Mouse (Mus musculus) neural tube, embryonic 15.5 days (tissue): Measurements from ENCODE around the gene Shtn1. TPM values are rescaled to one million over a fixed set of nuclear protein-coding genes. Genes with fewer than 3 reads are reported as not detected.

Source experiments
- ATAC-seq: fragments of 200-750 bp; cut with Nextera tagmentation; 2 replicates; pipeline ENCODE4 v1.8.0; 2017; ENCODE audit warnings: mild to moderate bottlenecking, moderate TSS enrichment, moderate library complexity; ENCODE audit not compliant: low FRiP score
- H3K27ac ChIP-seq: fragments of 300-500 bp; sonication (generic); replicated peaks from 2 replicates; pipeline ENCODE4 v1.5.1; 2015; ENCODE audit warnings: mild to moderate bottlenecking, inconsistent platforms
- H3K27me3 ChIP-seq: fragments of 300-500 bp; sonication (generic); replicated peaks from 2 replicates; pipeline ENCODE4 v1.6.1; 2015; ENCODE audit warnings: inconsistent platforms
- H3K36me3 ChIP-seq: fragments of 300-500 bp; sonication (generic); 2 replicates; pipeline ENCODE4 v1.6.1; 2015; ENCODE audit warnings: inconsistent platforms
- H3K4me1 ChIP-seq: fragments of 300-500 bp; sonication (generic); 2 replicates; pipeline ENCODE4 v1.6.1; 2015; ENCODE audit warnings: inconsistent platforms
- H3K4me2 ChIP-seq: fragments of 300-500 bp; sonication (generic); 2 replicates; pipeline ENCODE4 v1.6.1; 2015; ENCODE audit warnings: inconsistent platforms, mild to moderate bottlenecking, moderate library complexity
- H3K4me3 ChIP-seq: fragments of 300-500 bp; sonication (generic); replicated peaks from 2 replicates; pipeline ENCODE4 v1.5.1; 2015; ENCODE audit warnings: mild to moderate bottlenecking, inconsistent platforms
- H3K9ac ChIP-seq: fragments of 300-500 bp; sonication (generic); replicated peaks from 2 replicates; pipeline ENCODE4 v1.6.1; 2015; ENCODE audit warnings: mild to moderate bottlenecking, inconsistent platforms
- H3K9me3 ChIP-seq: fragments of 300-500 bp; sonication (generic); replicated peaks from 2 replicates; pipeline ENCODE4 v1.6.1; 2016; ENCODE audit warnings: inconsistent platforms
- WGBS: fragments of 180-500 bp; shearing (Covaris S2); methylation state at CpG from one replicate; pipeline ENCODE4 v1.1.7; 2015; ENCODE audit warnings: mixed read lengths; 5-methylcytosine and 5-hydroxymethylcytosine counted together
- polyA plus RNA-seq: library from polyadenylated mRNA; unstranded; fragments of >200 nt; fragmentation: Nextera tagmentation; extraction: Ambion mirVana; gene quantifications from 2 replicates; pipeline ENCODE4 v1.2.1, GENCODE M21; 2015

Shtn1 gene
- polyA plus RNA-seq, 1 experiment from 2014 or later, result 50.8 TPM

GRCm38 (mm10) chr19:59051622-59052021 lies 24.3 kb downstream of the Shtn1 start:
- Histone ChIP-seq H3K9ac (no peak overlapping the region), H3K4me3 (no peak overlapping the region), H3K4me2 (no peak overlapping the region), H3K4me1 (peaks cover 15% of the 10 kb centered on the region), H3K27me3 (no peaks in the 10 kb centered on the region), H3K27ac (no peak overlapping the region), H3K36me3 (no peaks in the 10 kb centered on the region), H3K9me3 (no peaks in the 10 kb centered on the region)
- 87% methylated on average over 9 of the region's 9 CpGs for WGBS
- no peak for ATAC-seq

DNA sequence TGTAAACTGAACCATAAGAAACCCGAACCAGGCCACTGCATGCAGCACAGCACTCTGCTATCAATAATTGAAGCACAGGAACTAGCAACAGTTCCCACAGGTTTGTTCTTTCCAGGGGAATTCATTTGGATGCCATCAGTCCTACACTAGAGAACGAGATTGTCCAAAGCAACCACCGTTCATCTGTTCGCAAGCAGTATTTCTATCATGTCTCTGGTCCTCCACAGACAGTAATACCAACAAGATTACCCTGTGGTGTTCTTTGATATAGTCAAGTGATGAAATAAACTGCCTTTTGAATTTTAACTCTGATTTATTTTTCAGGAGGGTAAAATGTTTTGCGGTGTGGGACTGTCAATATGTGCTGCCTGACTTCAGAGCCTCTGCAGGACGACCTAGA lies 27.0 kb downstream of the Shtn1 start:
- ATAC-seq, result no peak
- WGBS, result 85% methylated on average over 6 of the region's 6 CpGs
- no peaks in the 10 kb centered on the region for H3K36me3 ChIP-seq
- H3K4me3 ChIP-seq, result no peak overlapping the region
- H3K4me1 ChIP-seq, result peaks cover 13% of the 10 kb centered on the region
- no peaks in the 10 kb centered on the region for H3K27me3 ChIP-seq
- no peak overlapping the region for H3K9ac ChIP-seq
- no peak overlapping the region for H3K4me2 ChIP-seq
- no peak overlapping the region for H3K27ac ChIP-seq
- H3K9me3 ChIP-seq, result no peaks in the 10 kb centered on the region

GRCm38 (mm10) chr19:59047511-59047910 lies 28.4 kb downstream of the Shtn1 start:
- Histone ChIP-seq H3K4me1 (peaks cover 10% of the 10 kb centered on the region), H3K27ac (no peak overlapping the region), H3K9me3 (no peaks in the 10 kb centered on the region), H3K4me2 (no peak overlapping the region), H3K4me3 (no peak overlapping the region), H3K27me3 (no peaks in the 10 kb centered on the region), H3K36me3 (no peaks in the 10 kb centered on the region), H3K9ac (no peak overlapping the region)
- ATAC-seq, result no peak
- WGBS, result 83% methylated on average over 5 of the region's 5 CpGs

GRCm38 (mm10) chr19:59041086-59041485 lies 34.8 kb downstream of the Shtn1 start:
- H3K9ac ChIP-seq, result no peak overlapping the region
- 85% methylated on average over 3 of the region's 3 CpGs for WGBS
- no peak overlapping the region for H3K4me3 ChIP-seq
- peaks cover 8% of the 10 kb centered on the region; the same call in 1 of the 2 replicates for H3K4me1 ChIP-seq
- peaks cover 7% of the 10 kb centered on the region; the same call in 1 of the 2 replicates for H3K36me3 ChIP-seq
- no peak for ATAC-seq
- no peaks in the 10 kb centered on the region for H3K9me3 ChIP-seq
- H3K4me2 ChIP-seq, result no peak overlapping the region
- H3K27ac ChIP-seq, result no peak overlapping the region
- no peaks in the 10 kb centered on the region for H3K27me3 ChIP-seq

- Histone ChIP-seq H3K9ac (no peak overlapping the region), H3K36me3 (peaks cover 20% of the 10 kb centered on the region), H3K9me3 (no peaks in the 10 kb centered on the region), H3K4me1 (peaks cover 5% of the 10 kb centered on the region; the same call in 1 of the 2 replicates), H3K27ac (no peak overlapping the region), H3K4me3 (no peak overlapping the region), H3K4me2 (no peak overlapping the region), H3K27me3 (no peaks in the 10 kb centered on the region)
- WGBS, result 86% methylated on average over 4 of the region's 4 CpGs
- no peak for ATAC-seq
These were observed 37.1 kb downstream of the Shtn1 start for GRCm38 (mm10) chr19:59038793-59039192.

- no peaks in the 10 kb centered on the region for H3K27me3 ChIP-seq
- no peak overlapping the region for H3K4me3 ChIP-seq
- no peak overlapping the region for H3K4me2 ChIP-seq
- no peaks in the 10 kb centered on the region for H3K9me3 ChIP-seq
- no peak for ATAC-seq
- H3K36me3 ChIP-seq, result peaks cover 20% of the 10 kb centered on the region
- H3K27ac ChIP-seq, result no peak overlapping the region
- no peaks in the 10 kb centered on the region for H3K4me1 ChIP-seq
- no peak overlapping the region for H3K9ac ChIP-seq
- 65% methylated on average over 3 of the region's 3 CpGs for WGBS
These were observed 39.1 kb downstream of the Shtn1 start for GRCm38 (mm10) chr19:59036811-59037210.

DNA sequence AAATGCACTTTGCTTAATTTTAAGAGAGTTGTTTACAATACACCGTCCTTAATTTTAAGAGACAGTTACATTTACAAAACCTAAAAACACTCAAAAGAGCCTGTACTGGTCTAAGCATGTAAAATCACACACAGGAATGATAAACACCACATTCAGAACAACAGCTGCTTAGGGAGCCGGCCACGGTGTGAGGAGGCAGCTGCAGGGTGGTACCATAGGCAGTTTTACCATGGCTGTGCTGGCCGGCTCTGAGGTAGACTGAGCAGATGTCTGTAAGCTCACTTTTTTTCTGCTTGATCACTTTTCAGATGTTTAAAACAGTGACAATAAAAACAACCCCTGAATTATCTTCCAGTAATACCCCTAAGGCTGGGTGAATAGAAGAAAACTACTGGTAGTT lies 42.7 kb downstream of the Shtn1 start:
- Histone ChIP-seq H3K36me3 (peaks cover 20% of the 10 kb centered on the region), H3K9ac (no peak overlapping the region), H3K4me1 (0 out of 2 replicates have a peak, but pooled peaks cover 10% of the 10 kb centered on the region), H3K27ac (no peak overlapping the region), H3K27me3 (no peaks in the 10 kb centered on the region), H3K4me3 (no peak overlapping the region), H3K4me2 (no peak overlapping the region), H3K9me3 (no peaks in the 10 kb centered on the region)
- ATAC-seq, result no peak
- WGBS, result 56% methylated on average over 4 of the region's 4 CpGs

- Histone ChIP-seq H3K36me3 (peaks cover 24% of the 10 kb centered on the region), H3K27me3 (no peaks in the 10 kb centered on the region), H3K9me3 (no peaks in the 10 kb centered on the region), H3K27ac (no peak overlapping the region), H3K4me2 (no peak overlapping the region), H3K4me3 (no peak overlapping the region), H3K4me1 (0 out of 2 replicates have a peak, but pooled peaks cover 10% of the 10 kb centered on the region), H3K9ac (no peak overlapping the region)
- no peak for ATAC-seq
- 81% methylated on average over 1 of the region's 1 CpGs for WGBS
These were observed 45.7 kb downstream of the Shtn1 start for GRCm38 (mm10) chr19:59030221-59030620.

DNA sequence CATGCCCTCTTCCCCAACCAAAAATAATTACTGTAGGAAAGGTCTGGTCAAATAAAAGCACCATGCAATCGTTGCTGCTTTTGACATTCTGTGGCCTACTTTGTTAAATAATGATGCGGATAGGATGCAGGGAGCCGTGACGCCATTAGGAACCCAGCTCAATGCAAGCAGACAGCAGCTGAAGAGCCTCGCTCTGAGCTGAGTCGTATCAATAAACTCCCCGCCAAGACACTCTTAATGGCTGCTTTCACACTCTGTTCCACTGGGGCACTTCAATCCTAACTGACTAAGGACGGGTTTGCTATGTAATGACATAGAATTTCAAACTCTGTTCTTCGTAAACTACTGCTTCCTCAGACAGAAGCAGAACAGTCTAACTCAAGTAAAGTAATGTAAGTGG lies 46.9 kb downstream of the Shtn1 start:
- 21% methylated on average over 9 of the region's 9 CpGs for WGBS
- ATAC-seq, result no peak
- Histone ChIP-seq H3K27ac (peak overlapping the region; percentile 6; the same call in 1 of the 2 replicates), H3K4me3 (no peak overlapping the region), H3K4me1 (0 out of 2 replicates have a peak, but pooled peaks cover 10% of the 10 kb centered on the region), H3K27me3 (no peaks in the 10 kb centered on the region), H3K4me2 (no peak overlapping the region), H3K9ac (no peak overlapping the region), H3K9me3 (no peaks in the 10 kb centered on the region), H3K36me3 (peaks cover 15% of the 10 kb centered on the region)

- no peak for ATAC-seq
These were observed 47.8 kb downstream of the Shtn1 start for GRCm38 (mm10) chr19:59028130-59028529.

DNA sequence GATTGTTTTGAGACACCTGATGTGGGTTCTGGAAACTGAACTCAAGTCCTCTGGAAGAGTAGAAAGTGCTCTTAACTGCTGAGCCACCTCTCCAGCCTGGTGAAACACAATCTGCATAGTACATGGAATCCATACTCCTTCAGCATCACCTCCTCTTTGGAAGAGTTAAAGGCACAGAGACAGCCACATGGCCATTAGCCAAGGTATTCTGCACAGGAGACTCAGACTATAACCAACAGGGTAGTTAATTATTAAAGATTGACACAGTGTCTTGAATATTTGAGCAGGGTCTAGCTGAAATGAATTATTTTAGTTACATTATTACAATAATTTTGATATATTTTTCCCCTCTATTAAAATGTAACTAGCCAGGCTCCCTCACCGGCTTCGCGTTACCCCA lies 52.0 kb downstream of the Shtn1 start:
- ATAC-seq, result no peak
- H3K4me2 ChIP-seq, result no peak overlapping the region
- H3K27me3 ChIP-seq, result no peaks in the 10 kb centered on the region
- H3K9me3 ChIP-seq, result 0 out of 2 replicates have a peak, but pooled peaks cover 4% of the 10 kb centered on the region
- H3K9ac ChIP-seq, result no peak overlapping the region
- WGBS, result 92% methylated on average over 3 of the region's 3 CpGs
- no peak overlapping the region for H3K4me3 ChIP-seq
- H3K27ac ChIP-seq, result no peak overlapping the region
- 0 out of 2 replicates have a peak, but pooled peaks cover under 1% of the 10 kb centered on the region for H3K4me1 ChIP-seq
- peaks cover 41% of the 10 kb centered on the region for H3K36me3 ChIP-seq

More at GRCm38 (mm10) chr19:59028130-59028529, 47.8 kb downstream of the Shtn1 start:
- Histone ChIP-seq H3K27me3 (no peaks in the 10 kb centered on the region), H3K9me3 (no peaks in the 10 kb centered on the region), H3K4me1 (0 out of 2 replicates have a peak, but pooled peaks cover 10% of the 10 kb centered on the region), H3K27ac (no peak overlapping the region), H3K36me3 (peaks cover 14% of the 10 kb centered on the region), H3K9ac (no peak overlapping the region), H3K4me2 (no peak overlapping the region), H3K4me3 (no peak overlapping the region)
- WGBS, result 79% methylated on average over 3 of the region's 3 CpGs

DNA sequence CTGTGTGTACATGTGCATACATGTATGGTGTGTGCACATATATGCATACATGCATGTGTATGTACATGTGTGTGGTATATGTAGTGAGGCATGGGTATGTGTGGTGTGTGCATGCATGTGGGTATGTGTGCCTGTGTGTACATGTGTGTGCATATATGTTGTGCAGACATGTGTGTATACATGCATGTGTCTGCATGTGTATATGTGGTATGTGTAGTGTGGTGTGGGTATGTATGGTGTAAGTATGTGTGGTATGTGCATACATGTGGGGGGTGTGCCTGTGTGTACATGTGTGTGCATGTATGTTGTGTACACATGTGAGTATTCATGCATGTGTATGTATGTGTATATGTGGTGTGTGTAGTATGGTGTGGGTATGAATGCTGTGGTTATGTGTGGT lies 54.3 kb downstream of the Shtn1 start:
- Histone ChIP-seq H3K27ac (no peak overlapping the region), H3K4me3 (no peak overlapping the region), H3K4me1 (no peaks in the 10 kb centered on the region), H3K36me3 (peaks cover 34% of the 10 kb centered on the region), H3K9ac (no peak overlapping the region), H3K4me2 (no peak overlapping the region), H3K9me3 (0 out of 2 replicates have a peak, but pooled peaks cover 4% of the 10 kb centered on the region), H3K27me3 (no peaks in the 10 kb centered on the region)
- no peak for ATAC-seq
